Mouse (Mus musculus): ENCODE data around the gene Swap70. TPM values are rescaled to one million over a fixed set of nuclear protein-coding genes. Genes with fewer than 3 reads are reported as not detected.

Gene Swap70
- polyA plus RNA-seq, 1 experiment from 2014 or later = 9.6 TPM

- WGBS = 83% methylated on average over 1 of the region's 1 CpGs
- Histone ChIP-seq H3K4me1 (no peaks in the 10 kb centered on the region), H3K36me3 (replicated peaks) (no peaks in the 10 kb centered on the region), H3K9ac (no peak overlapping the region), H3K9me3 (no peaks in the 10 kb centered on the region), H3K4me2 (no peak overlapping the region), H3K4me3 (no peak overlapping the region), H3K27ac (no peak overlapping the region), H3K27me3 (replicated peaks) (no peaks in the 10 kb centered on the region)
- no peak for ATAC-seq (replicated peaks)
Observed at GRCm38 (mm10) chr7:110262661-110263060, 41.1 kb downstream of the Swap70 start.

- Histone ChIP-seq H3K4me1 (no peaks in the 10 kb centered on the region), H3K4me2 (no peak overlapping the region), H3K36me3 (replicated peaks) (no peaks in the 10 kb centered on the region), H3K27ac (no peak overlapping the region), H3K4me3 (no peak overlapping the region), H3K9me3 (no peaks in the 10 kb centered on the region), H3K9ac (no peak overlapping the region), H3K27me3 (replicated peaks) (no peaks in the 10 kb centered on the region)
- ATAC-seq (replicated peaks) = no peak
- 84% methylated on average over 1 of the region's 1 CpGs for WGBS
Observed at GRCm38 (mm10) chr7:110263474-110263873, 42.0 kb downstream of the Swap70 start.

GRCm38 (mm10) chr7:110265796-110266195 is 44.3 kb downstream of the Swap70 start:
- 35% methylated on average over 7 of the region's 7 CpGs for WGBS
- Histone ChIP-seq H3K27me3 (replicated peaks) (no peaks in the 10 kb centered on the region), H3K4me2 (no peak overlapping the region), H3K9me3 (no peaks in the 10 kb centered on the region), H3K4me1 (no peaks in the 10 kb centered on the region), H3K9ac (no peak overlapping the region), H3K27ac (no peak overlapping the region), H3K36me3 (replicated peaks) (no peaks in the 10 kb centered on the region), H3K4me3 (no peak overlapping the region)
- no peak for ATAC-seq (replicated peaks)

GRCm38 (mm10) chr7:110267014-110267413 is 45.5 kb downstream of the Swap70 start:
- Histone ChIP-seq H3K4me2 (no peak overlapping the region), H3K27me3 (replicated peaks) (no peaks in the 10 kb centered on the region), H3K9ac (no peak overlapping the region), H3K4me3 (no peak overlapping the region), H3K27ac (no peak overlapping the region), H3K9me3 (no peaks in the 10 kb centered on the region), H3K4me1 (no peaks in the 10 kb centered on the region), H3K36me3 (replicated peaks) (no peaks in the 10 kb centered on the region)
- no peak for ATAC-seq (replicated peaks)

GRCm38 (mm10) chr7:110267994-110268393 is 46.5 kb downstream of the Swap70 start:
- Histone ChIP-seq H3K4me1 (no peaks in the 10 kb centered on the region), H3K9ac (no peak overlapping the region), H3K27ac (no peak overlapping the region), H3K4me2 (no peak overlapping the region), H3K27me3 (replicated peaks) (no peaks in the 10 kb centered on the region), H3K4me3 (no peak overlapping the region), H3K36me3 (replicated peaks) (no peaks in the 10 kb centered on the region), H3K9me3 (no peaks in the 10 kb centered on the region)
- no peak for ATAC-seq (replicated peaks)
- 94% methylated on average over 9 of the region's 9 CpGs for WGBS

GRCm38 (mm10) chr7:110268511-110268910 is 47.0 kb downstream of the Swap70 start:
- Histone ChIP-seq H3K36me3 (replicated peaks) (no peaks in the 10 kb centered on the region), H3K9me3 (no peaks in the 10 kb centered on the region), H3K4me3 (no peak overlapping the region), H3K27ac (no peak overlapping the region), H3K9ac (no peak overlapping the region), H3K4me1 (no peaks in the 10 kb centered on the region), H3K27me3 (replicated peaks) (no peaks in the 10 kb centered on the region), H3K4me2 (no peak overlapping the region)
- WGBS = 75% methylated on average over 4 of the region's 4 CpGs
- ATAC-seq (replicated peaks) = no peak

GRCm38 (mm10) chr7:110269777-110270176 is 48.3 kb downstream of the Swap70 start:
- 87% methylated on average over 14 of the region's 14 CpGs for WGBS
- ATAC-seq (replicated peaks) = no peak
- H3K9ac ChIP-seq = no peak overlapping the region
- no peak overlapping the region for H3K4me3 ChIP-seq
- H3K27ac ChIP-seq = no peak overlapping the region
- H3K4me2 ChIP-seq = no peak overlapping the region
- H3K27me3 ChIP-seq (replicated peaks) = no peaks in the 10 kb centered on the region
- no peaks in the 10 kb centered on the region for H3K4me1 ChIP-seq
- no peaks in the 10 kb centered on the region for H3K9me3 ChIP-seq
- no peaks in the 10 kb centered on the region for H3K36me3 ChIP-seq (replicated peaks)

GRCm38 (mm10) chr7:110270455-110270854 is 48.9 kb downstream of the Swap70 start:
- WGBS = 91% methylated on average over 7 of the region's 7 CpGs
- ATAC-seq (replicated peaks) = no peak
- Histone ChIP-seq H3K4me3 (no peak overlapping the region), H3K4me2 (no peak overlapping the region), H3K36me3 (replicated peaks) (no peaks in the 10 kb centered on the region), H3K9ac (no peak overlapping the region), H3K9me3 (no peaks in the 10 kb centered on the region), H3K4me1 (no peaks in the 10 kb centered on the region), H3K27me3 (replicated peaks) (no peaks in the 10 kb centered on the region), H3K27ac (no peak overlapping the region)

GRCm38 (mm10) chr7:110271814-110272213 is 50.3 kb downstream of the Swap70 start:
- no peak overlapping the region for H3K4me2 ChIP-seq
- H3K36me3 ChIP-seq (replicated peaks) = no peaks in the 10 kb centered on the region
- ATAC-seq (replicated peaks) = no peak
- H3K9ac ChIP-seq = no peak overlapping the region
- 70% methylated on average over 9 of the region's 9 CpGs for WGBS
- no peak overlapping the region for H3K4me3 ChIP-seq
- H3K27me3 ChIP-seq (replicated peaks) = no peaks in the 10 kb centered on the region
- no peaks in the 10 kb centered on the region for H3K4me1 ChIP-seq
- H3K27ac ChIP-seq = no peak overlapping the region
- H3K9me3 ChIP-seq = no peaks in the 10 kb centered on the region

- Histone ChIP-seq H3K4me1 (no peaks in the 10 kb centered on the region), H3K27ac (no peak overlapping the region), H3K9me3 (no peaks in the 10 kb centered on the region), H3K4me2 (no peak overlapping the region), H3K9ac (no peak overlapping the region), H3K4me3 (no peak overlapping the region), H3K27me3 (replicated peaks) (no peaks in the 10 kb centered on the region), H3K36me3 (replicated peaks) (no peaks in the 10 kb centered on the region)
- 83% methylated on average over 4 of the region's 4 CpGs for WGBS
- no peak for ATAC-seq (replicated peaks)
Observed at GRCm38 (mm10) chr7:110272434-110272833, 50.9 kb downstream of the Swap70 start.

- Histone ChIP-seq H3K9me3 (no peaks in the 10 kb centered on the region), H3K4me1 (no peaks in the 10 kb centered on the region), H3K36me3 (replicated peaks) (no peaks in the 10 kb centered on the region), H3K9ac (no peak overlapping the region), H3K4me3 (no peak overlapping the region), H3K27me3 (replicated peaks) (no peaks in the 10 kb centered on the region), H3K4me2 (no peak overlapping the region), H3K27ac (no peak overlapping the region)
- no peak for ATAC-seq (replicated peaks)
- 95% methylated on average over 5 of the region's 5 CpGs for WGBS
Observed at GRCm38 (mm10) chr7:110277734-110278245, 56.3 kb downstream of the Swap70 start.

- no peaks in the 10 kb centered on the region for H3K27me3 ChIP-seq (replicated peaks)
- H3K27ac ChIP-seq = no peak overlapping the region
- H3K4me2 ChIP-seq = no peak overlapping the region
- H3K4me1 ChIP-seq = no peaks in the 10 kb centered on the region
- no peak overlapping the region for H3K4me3 ChIP-seq
- H3K9me3 ChIP-seq = no peaks in the 10 kb centered on the region
- 94% methylated on average over 4 of the region's 4 CpGs for WGBS
- no peaks in the 10 kb centered on the region for H3K36me3 ChIP-seq (replicated peaks)
- ATAC-seq (replicated peaks) = no peak
- H3K9ac ChIP-seq = no peak overlapping the region
Observed at GRCm38 (mm10) chr7:110279183-110279582, 57.7 kb downstream of the Swap70 start.

GRCm38 (mm10) chr7:110281435-110282256 is 60.1 kb downstream of the Swap70 start:
- H3K9ac ChIP-seq = no peak overlapping the region
- H3K36me3 ChIP-seq (replicated peaks) = no peaks in the 10 kb centered on the region
- H3K4me1 ChIP-seq = no peaks in the 10 kb centered on the region
- no peaks in the 10 kb centered on the region for H3K27me3 ChIP-seq (replicated peaks)
- no peak overlapping the region for H3K27ac ChIP-seq
- no peak for ATAC-seq (replicated peaks)
- no peak overlapping the region for H3K4me2 ChIP-seq
- 91% methylated on average over 11 of the region's 11 CpGs for WGBS
- H3K4me3 ChIP-seq = no peak overlapping the region
- H3K9me3 ChIP-seq = no peaks in the 10 kb centered on the region

All from midbrain, embryonic 15.5 days (tissue).